19 mouse cellular contexts compared by ENCODE assay signal in the genomic region with DNA sequence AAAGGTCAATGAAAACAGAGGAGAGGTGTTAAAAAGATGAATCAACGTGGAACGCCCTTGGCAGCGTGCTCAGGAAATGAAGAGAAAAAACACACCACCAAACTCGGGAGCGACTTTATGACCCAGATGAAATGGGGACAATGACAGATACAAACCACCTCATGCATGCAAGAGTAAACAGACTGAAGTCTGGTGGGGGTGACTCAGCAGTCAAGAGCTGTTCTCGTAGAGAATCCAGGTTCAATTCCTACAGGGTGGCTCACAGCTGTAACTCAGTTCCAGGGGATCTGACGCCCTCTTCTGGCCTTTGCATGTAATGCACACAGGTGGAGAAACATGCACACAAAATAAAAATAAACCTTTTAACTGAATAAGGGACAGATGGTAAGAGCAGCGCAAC.
DNase-seq lines count a peak whose midpoint lies in the region; ATAC-seq and TF ChIP-seq lines count a peak whose summit lies in the region.
"Had no signal": no experiment of that assay in that cellular context is flagged by ENCODE, and none has a peak within 500 bp of the region (broad histone marks: within the 10 kb centered on the region; RNA-seq: fewer than 3 reads in every experiment).

No protein-coding gene starts in this region.

- H3K36me3 ChIP-seq in kidney, postnatal 0 days (ENCODE audit: insufficient read depth, low read length): no peaks in the 10 kb centered on the region
- H3K36me3 ChIP-seq: heart, embryonic 15.5 days; hindbrain, embryonic 10.5 days; limb, embryonic 15.5 days; midbrain, embryonic 12.5 days had no signal

- DNase-seq in adrenal gland, adult 2 months: peak; percentile 79
- no peak for DNase-seq in adrenal gland, postnatal 4 days (ENCODE audit: low spot score in 2 of 2)
- peak; percentile 53 for DNase-seq in kidney, postnatal 0 days (ENCODE audit: low spot score)
- no peak for DNase-seq in kidney, adult 18-20 months
- peak; percentile 31 for DNase-seq in ES-CJ7 (ENCODE audit: low read depth, low spot score)
- peak; percentile 71 for DNase-seq in adrenal gland, postnatal 14 days
- DNase-seq in thymus, postnatal 36 days: no peak
- DNase-seq in thymus, postnatal 0 days (ENCODE audit: low spot score): no peak
- DNase-seq: cerebellum, postnatal 10 days; heart, adult 18-20 months; kidney, postnatal 25 days; lung, embryonic 14.5 days had no signal

- no peaks in the 10 kb centered on the region for H3K4me1 ChIP-seq in kidney, postnatal 0 days (replicated peaks; ENCODE audit: insufficient read depth, low read length)
- H3K4me1 ChIP-seq: heart, embryonic 15.5 days; hindbrain, embryonic 10.5 days; limb, embryonic 15.5 days; midbrain, embryonic 12.5 days had no signal

- no peak overlapping the region for H3K9ac ChIP-seq in kidney, postnatal 0 days (ENCODE audit: low read depth, low read length)
- H3K9ac ChIP-seq: heart, embryonic 15.5 days; limb, embryonic 15.5 days; lung, embryonic 14.5 days; midbrain, embryonic 12.5 days had no signal

- 25% methylated on average over 8 of the region's 8 CpGs for WGBS in kidney, postnatal 0 days

- H3K4me2 ChIP-seq in kidney, postnatal 0 days (ENCODE audit: low read length): no peak overlapping the region
- H3K4me2 ChIP-seq: heart, embryonic 15.5 days; limb, embryonic 15.5 days; lung, embryonic 14.5 days; midbrain, embryonic 12.5 days had no signal

- peak; percentile 36 for ATAC-seq in kidney, postnatal 0 days (replicated peaks; ENCODE audit: low FRiP score, low read depth)
- ATAC-seq: forebrain, embryonic 14.5 days; inflammation-experienced regulatory T-cells, adult 6 months had no signal

- no peaks in the 10 kb centered on the region for H3K27me3 ChIP-seq in kidney, postnatal 0 days (ENCODE audit: insufficient read depth, low read length)
- H3K27me3 ChIP-seq: heart, embryonic 15.5 days; limb, embryonic 15.5 days had no signal

- TF ChIP-seq CTCF in kidney, postnatal 0 days (IDR thresholded peaks at IDR 0.05; ENCODE audit: low read depth): peak; percentile 52

- H3K9me3 ChIP-seq in kidney, postnatal 0 days (replicated peaks; ENCODE audit: low read length): no peaks in the 10 kb centered on the region
- H3K9me3 ChIP-seq: heart, embryonic 15.5 days; limb, embryonic 15.5 days had no signal

- no peak overlapping the region for H3K4me3 ChIP-seq in kidney, postnatal 0 days (replicated peaks; ENCODE audit: low read depth, low read length)
- H3K4me3 ChIP-seq: heart, embryonic 15.5 days; hindbrain, embryonic 10.5 days; limb, embryonic 15.5 days; midbrain, embryonic 12.5 days; myocyte had no signal

- H3K27ac ChIP-seq in kidney, postnatal 0 days: no peak overlapping the region
- H3K27ac ChIP-seq: heart, embryonic 15.5 days; hindbrain, embryonic 10.5 days; limb, embryonic 15.5 days; midbrain, embryonic 12.5 days had no signal

Comparison
In these comparisons a context has a peak if more than half of its experiments do, and no peak if none do; other contexts are left out.
1. DNase-seq: peak in adrenal gland, adult 2 months (single experiment), kidney, postnatal 0 days (single experiment), ES-CJ7 (single experiment) and adrenal gland, postnatal 14 days (single experiment); none in adrenal gland, postnatal 4 days (0 of 2), kidney, adult 18-20 months (single experiment), thymus, postnatal 36 days (0 of 2) and thymus, postnatal 0 days (single experiment).